Mouse (Mus musculus): ENCODE measurements around the gene Usp48.

The Usp48 gene

DNA sequence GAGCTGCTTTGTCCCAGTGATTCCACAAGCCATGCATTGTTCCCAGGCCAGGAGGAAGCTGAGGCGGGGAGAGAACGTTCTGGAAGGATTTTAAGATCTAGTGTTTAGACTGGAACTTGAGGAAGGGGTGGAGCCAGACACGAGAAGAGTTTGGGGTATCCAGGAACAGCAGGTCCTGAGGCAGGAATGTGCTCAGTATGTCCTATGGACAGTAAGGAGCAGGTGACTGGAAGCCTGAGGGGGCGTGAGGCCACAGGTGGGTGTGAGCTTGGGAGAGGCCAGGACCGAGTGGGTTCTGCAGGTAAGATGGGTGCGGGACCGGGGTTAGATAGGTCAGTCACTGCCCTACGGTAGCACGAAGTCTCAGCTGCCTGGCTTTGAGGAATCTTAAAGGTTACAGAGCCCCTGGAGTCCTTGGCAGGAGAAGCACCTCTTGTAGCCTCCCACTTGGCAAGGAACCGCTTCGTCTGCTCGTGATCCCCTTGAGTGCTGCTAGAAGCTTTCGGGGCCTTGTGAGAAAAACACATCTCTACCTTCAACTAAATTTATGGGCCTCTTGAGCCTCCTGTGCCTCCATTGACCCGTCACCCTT, 93.8 kb downstream of the Usp48 start:
- DNase-seq (ENCODE audit: low read depth) = no peak

DNA sequence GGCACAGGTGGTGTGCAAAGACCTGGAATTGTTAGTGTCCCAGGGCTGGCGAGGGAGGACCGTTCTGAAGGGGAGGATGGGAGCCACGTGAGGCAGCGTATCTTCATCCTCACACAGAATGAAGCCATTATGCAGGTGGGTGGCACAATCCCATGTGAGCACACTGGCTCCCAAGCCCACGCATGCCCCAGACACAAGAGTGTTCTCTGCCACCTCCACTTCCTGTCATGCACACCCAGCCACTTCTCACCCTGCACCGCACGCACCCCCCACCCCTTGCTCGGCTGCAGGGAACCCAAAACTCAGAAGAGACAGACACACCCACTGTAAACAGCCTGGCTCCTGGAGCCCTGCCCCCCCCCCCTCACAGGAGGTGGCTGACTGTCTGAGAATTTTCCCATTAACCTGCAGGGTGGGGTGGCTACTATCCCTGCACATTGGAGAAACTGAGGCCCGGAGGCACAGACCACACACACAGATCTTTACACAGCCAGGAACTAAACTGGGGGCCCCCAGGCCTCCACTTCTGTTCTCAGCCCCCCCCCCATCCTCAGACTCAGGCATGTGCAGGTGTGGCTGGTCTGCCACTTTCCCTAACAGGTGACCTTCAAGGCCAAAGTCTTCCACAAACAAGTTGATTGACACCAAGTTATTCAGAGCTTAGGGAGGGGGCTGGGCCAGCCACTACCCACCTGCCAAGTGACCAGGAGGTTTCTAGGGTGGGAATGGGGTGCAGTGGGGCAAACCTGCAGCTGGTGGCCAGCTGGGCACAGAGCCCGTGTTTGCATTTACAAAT, 98.8 kb downstream of the Usp48 start:
- no peak for DNase-seq (ENCODE audit: low read depth)

DNA sequence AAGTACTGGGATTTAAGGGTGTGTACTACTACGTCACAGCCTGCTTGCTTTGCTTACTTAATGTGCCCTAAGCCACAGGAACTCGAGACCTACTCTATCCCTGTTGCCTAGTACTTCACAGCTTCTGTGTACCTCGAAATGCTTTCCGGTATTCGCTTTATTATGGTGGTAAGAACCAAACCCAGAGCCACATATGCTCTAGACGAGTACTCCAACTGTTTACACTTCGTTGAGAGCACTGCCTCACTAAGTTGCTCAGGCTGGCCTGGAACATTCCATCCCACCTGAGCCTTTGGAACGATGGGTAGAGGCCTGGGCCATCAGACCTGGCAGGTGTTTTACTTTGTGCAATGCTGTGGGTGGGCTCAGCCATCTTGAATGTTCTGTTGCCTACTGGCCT, 101.7 kb downstream of the Usp48 start:
- no peak for DNase-seq (ENCODE audit: low read depth)

DNA sequence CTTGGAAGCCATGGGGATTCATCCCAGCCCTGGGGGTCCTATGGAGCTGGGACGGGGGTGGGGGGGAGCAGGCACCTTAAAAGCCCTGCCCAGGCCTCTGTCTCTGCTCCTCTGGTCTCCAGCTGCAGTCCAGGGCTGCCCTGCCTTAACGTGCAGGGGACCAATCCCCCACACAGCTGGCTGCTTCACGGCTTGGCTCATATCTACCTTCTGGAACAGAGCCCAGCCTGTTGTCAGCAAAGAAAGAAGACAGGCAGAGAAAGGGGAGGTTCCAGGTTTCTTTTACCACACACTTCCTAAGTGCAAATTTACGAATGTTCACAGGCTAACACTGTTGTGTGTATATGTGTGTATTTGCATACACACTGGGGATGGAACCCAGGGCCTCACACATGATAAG, 102.3 kb downstream of the Usp48 start:
- no peak for DNase-seq (ENCODE audit: low read depth)

DNA sequence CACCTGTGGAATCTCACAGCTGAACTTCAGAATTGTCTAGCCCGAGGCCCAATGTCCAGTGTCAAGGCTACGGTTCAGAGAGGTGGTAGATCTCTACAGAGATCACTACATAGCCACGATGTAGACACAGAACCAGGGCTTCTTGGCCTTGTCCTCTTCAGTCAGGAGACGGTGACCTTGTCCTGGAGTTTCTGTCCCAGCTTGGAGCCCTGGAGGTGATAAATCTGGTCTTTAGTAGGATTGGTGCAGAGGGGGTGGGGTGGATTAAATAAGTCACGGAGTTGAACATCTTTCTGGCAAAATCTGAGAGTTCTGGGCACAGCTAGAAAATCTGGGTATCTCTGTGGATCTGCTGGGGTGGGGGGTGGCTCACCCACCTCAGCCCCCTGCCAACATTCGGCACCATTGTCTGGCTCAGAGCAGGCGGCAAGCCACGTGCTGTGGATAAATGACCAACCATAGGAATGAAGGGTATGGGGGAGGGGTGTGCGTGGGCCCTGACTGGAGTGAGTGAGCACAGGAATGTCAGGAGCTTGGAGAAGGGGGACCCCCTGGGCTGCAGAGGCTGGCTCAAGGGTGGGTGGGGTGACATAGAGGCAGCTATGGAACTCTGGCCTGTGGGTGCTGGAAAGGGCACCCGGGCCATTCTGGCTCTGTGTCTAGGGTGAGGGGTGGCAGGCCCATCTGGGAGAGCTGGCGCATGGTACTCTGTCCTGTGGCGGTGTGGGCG, 103.8 kb downstream of the Usp48 start:
- no peak for DNase-seq (ENCODE audit: low read depth)

DNA sequence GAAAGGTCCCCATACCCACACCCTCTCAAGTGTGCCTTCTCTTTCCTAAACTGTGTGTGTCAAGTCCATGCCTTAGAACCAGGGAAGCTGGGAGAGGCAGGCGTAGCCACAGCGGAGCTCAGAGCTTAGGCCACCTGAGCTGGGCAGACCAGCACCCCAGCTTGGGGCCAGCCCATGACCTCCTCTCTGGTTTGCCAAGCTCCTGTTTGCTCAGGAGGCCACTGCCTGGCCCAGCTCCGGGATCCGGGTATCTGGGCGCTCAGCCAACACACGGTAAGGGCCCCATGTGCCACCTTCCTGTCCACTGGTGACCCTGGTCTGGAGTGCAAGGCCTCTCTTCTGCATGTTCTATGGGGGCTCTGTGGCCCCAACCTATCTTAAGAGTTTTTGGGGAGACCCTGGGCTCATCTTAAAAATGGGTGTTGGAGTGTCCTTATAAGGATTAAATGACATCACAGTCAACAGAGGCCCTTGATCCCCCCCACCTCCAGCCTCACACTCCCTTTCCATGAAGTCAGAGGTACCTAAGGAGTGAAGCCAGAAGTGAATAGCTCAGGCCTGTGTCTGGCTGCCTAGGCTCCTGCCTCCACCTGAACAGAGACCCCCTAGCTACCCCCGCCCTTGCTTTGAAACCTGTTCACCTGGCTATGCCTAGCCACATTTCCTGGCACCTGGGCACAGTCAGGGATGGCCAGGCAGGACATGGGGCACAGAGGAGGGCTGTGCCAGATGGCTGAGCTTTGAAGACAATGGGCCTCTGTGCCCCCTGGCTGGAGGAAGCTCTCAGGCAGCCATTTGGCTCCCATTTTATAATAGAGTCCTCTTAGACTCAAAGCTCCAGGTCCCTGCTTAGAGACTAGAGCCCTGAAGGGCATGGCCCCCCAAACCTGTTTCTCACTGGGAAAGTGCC, 104.8 kb downstream of the Usp48 start:
- no peak for DNase-seq (ENCODE audit: low read depth)

DNA sequence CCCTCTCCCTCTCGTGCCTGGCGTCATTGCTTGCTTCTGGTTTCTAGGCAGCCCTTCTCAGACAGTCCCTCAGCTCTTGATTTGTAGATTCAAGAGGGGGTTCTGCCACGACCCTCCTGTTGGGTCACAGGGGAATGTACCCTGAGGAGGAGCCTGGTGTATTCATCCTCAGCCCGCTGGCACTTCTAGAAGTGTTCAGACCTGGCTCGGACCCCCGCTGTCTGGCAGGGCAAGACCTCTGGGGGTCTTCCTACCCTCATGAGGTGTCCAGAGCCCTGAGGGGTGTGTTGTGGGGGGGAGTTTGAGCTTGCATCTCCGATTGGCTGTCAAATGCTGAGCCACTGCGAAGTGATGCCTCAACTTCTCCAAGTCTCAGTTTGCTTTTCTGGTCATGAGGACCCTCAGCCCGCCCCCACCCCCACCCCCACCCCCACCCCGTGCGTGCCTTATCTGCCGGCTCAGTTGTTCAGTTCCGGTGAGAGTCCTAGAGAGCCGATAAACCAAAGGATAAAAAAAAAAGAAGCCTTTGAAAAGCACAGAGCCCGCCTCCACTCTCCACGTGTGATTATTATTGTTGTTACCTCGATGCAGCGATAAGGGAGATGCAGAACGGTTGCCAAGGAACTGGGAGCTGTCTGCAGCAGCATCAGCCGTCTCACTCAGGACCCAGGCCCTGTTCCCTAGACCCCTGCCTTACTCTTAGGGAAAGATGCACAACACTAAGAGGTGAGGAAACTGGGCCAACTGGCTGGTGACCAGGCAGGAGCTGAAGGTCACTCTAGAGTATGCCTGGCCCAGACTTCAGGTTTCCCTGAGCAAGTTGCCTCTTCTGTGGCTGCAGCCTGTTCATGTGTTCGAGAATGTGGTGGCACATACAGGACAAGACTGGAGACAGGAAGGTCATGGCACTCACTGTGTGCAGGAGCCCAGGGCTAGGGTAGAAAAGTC, 106.0 kb downstream of the Usp48 start:
- no peak for DNase-seq (ENCODE audit: low read depth)

DNA sequence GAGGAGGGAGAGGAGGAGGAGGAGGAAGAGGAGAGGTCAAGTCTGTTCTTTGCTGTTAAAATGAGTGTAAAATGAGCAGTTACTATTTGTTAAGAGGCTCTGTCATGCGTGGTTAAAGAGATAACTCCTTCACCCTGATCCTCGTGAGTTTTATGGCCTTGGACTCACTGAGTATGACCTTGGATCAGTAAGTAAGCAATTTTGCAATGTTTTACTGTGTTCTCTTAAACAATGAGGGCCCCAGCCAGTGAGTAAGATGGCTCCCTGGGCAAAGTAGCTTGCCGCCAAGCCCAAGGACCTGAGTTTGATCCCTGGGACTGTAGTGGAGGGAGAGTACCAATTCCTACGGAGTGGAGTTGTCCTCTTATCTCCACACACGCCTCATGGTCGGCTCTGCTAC, 107.4 kb downstream of the Usp48 start:
- no peak for DNase-seq (ENCODE audit: low read depth)

DNA sequence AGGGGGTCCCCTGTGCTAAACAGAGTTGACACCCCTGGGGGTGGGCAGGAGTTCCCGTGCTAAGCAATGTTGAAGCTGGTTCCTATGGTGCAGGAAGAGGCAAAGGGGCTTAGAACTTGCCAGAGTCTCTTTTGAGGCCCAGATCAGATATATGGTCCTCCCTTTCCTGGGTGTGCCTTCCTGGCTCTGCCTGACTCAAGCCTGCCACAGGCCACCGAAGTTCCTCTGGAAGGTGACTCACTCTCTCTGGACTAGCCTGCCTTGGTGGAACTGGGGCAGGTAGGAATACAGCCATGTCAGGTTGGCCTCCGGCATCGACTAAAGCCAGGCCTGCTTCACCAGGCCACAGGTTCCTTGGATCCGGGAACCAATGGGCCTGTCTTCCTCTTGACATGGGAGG, 109.5 kb downstream of the Usp48 start:
- DNase-seq (ENCODE audit: low read depth) = no peak

DNA sequence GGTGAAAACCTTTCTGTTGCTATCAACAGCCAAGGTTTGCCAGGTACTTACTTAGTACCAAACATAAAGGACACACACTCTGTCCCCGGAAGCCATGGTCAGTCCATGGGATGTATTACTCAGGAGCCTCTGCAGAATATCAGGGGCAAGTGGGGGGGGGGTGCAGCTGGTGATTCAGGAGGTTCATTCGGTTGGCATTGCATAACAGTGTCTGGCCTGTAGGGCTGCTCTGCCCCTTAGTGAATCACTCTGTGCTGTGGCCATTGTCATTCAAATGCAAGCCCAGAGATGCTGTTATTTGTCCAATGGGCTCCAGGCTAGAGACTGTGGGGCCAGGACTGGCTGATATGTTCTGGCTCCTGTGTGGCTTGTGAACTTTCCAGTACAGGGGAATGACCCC, 111.0 kb downstream of the Usp48 start:
- DNase-seq (ENCODE audit: low read depth) = no peak

DNA sequence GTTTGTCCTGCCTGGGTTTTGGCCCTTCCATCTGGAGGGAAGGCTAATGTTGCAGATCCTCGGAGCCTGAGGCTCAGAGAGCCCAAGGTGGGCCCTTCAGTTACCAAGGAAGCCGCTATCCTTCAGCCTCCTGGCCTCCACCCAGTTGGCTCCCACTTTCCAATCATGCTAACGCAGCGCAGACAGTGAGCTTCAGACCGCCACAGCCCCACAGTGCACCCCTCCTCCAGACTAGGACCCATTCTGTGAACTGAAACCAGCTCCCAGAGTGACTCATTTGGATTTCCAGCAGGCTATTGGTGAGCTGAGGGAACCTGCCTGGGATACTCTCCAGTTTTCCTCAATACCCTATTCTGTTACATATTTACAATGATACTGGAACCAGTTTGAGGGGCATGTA, 111.8 kb downstream of the Usp48 start:
- no peak for DNase-seq (ENCODE audit: low read depth)

DNA sequence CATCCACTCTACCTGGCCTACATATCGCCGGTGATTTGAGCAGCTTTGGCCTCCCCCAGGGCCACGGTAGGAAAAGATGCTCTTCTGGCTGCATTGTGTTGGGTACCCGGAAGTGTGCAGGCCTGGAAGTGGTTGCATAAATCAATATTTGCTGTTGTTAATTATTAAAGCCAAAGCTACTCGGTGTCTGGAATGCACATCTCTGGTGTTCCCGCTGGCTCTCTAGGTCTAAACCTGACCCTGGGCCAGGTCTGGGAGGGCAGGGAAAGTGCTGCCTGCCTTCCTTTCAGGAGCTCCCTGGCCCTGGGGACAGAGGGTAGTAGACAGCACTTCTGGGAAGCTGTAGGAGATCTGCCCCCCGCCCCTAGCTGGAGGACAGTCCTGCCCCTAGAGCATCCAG, 113.0 kb downstream of the Usp48 start:
- DNase-seq (ENCODE audit: low read depth) = no peak

DNA sequence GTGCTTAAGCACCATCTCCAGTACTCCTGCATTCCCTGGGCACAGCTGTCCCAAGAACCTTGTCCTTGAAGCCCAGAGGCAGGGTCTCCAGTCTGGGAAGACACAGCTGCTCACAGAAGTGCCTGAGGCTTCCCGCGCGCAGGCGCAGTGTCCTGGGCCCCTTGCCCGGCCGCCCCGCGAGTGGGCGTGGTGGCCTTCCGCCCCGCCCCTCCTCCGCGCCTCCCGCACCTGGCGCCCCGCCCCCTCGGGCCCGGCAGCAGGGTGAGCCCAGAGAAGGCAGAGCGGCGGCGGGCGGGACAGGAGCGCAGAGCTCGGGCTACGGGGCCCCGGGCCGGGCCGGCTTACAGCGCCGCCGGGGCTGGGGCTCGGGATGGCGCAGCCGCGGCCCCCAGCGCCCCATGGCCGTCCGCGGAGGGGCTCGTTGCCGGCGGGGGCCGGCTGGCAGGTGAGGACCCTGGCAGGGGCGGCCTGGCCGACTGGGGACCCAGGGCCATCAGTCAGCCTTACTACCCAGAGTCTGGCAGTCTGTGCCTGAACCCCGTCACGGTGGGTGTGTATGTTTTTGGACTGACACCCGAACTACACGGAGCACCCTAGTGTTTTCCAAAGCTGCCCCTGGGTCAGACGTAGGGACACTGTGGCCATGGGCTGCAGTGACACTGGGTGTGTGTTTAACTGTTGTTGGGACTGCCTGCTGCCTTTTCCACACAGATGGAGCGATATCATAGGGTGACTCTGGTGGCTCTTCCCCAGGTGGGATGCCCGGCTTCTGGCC, 113.8 kb downstream of the Usp48 start:
- DNase-seq (ENCODE audit: low read depth) = peak; percentile 73

Data from induced T-regulatory cell, adult 2 months (primary cell).